Mouse (Mus musculus): ENCODE measurements around the gene Cog5.

The Cog5 gene

GRCm38 (mm10) chr12:31709665-31710064 lies 55.0 kb downstream of the Cog5 start:
- no peak for DNase-seq (ENCODE audit: low spot score in 2 of 2)

- DNase-seq (ENCODE audit: low spot score in 2 of 2): no peak
Measured at GRCm38 (mm10) chr12:31712233-31712632, 57.6 kb downstream of the Cog5 start.

DNA sequence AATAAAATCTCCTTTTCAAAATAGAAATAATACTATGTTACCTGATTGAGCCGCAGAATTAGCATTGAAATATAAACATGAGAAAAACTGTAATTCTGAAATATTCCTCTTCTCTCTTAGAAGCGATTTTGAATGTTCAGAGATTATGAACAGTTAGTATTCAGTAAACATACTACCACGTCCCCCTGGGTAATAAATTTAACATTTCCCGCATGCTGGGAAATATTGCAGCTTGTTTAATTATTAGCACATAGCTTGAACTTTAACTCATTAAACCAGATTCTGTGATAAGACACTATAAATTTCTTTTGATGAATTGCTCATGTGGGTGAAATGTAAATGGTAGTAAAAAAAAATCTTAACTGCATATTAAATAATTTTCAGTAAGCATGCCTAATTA lies 58.1 kb downstream of the Cog5 start:
- no peak for DNase-seq (ENCODE audit: low spot score in 2 of 2)

DNA sequence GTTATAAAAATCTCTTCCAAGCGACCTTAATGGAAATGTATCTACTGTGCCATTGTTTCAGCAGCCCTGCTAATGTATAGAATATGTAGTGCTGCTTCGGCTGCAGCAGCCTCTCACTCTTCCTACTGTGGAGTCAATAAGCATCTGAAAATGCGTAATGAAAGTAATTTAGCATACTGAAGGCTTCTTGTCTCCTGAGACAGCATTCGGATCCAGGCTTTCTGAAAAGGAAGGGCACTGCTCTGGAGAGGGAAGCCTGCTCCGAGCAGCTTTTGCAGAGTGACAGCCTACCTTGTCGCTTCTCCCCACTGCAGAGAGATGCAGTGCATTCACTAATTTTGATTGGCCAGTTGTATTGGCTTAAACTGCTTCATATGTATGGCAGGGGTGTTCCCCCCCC lies 58.9 kb downstream of the Cog5 start, which contains the start of gene Gpr22:
Gpr22 (minus strand) TSS at position 348 of the 400 bp plus-strand sequence.
- peak in 1 of 2 experiments; percentile 19 for DNase-seq (ENCODE audit: low spot score in 2 of 2)

DNA sequence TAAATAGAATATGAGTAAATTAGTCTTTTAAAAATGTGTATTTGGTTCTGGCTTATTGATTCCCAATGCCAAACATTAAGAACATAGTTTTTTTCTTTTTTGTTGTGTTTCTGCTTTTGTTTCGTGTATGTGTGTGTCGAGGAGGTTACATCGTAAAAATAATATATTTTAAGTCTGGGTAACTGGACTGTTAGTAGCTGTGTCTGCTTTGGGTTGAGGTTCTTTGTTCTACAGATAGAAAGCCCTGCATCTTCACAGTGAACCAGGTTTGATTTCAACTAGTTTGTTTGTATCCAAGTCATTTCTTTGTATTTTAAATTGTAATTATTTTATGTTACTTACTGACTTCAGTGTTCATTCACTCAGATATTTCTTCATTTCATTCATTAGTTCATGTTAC lies 59.4 kb downstream of the Cog5 start:
- DNase-seq (ENCODE audit: low spot score in 2 of 2): no peak

GRCm38 (mm10) chr12:31719586-31720275 lies 65.1 kb downstream of the Cog5 start:
- no peak for DNase-seq (ENCODE audit: low spot score in 2 of 2)

GRCm38 (mm10) chr12:31724576-31724975 lies 69.9 kb downstream of the Cog5 start:
- no peak for DNase-seq (ENCODE audit: low spot score in 2 of 2)

DNA sequence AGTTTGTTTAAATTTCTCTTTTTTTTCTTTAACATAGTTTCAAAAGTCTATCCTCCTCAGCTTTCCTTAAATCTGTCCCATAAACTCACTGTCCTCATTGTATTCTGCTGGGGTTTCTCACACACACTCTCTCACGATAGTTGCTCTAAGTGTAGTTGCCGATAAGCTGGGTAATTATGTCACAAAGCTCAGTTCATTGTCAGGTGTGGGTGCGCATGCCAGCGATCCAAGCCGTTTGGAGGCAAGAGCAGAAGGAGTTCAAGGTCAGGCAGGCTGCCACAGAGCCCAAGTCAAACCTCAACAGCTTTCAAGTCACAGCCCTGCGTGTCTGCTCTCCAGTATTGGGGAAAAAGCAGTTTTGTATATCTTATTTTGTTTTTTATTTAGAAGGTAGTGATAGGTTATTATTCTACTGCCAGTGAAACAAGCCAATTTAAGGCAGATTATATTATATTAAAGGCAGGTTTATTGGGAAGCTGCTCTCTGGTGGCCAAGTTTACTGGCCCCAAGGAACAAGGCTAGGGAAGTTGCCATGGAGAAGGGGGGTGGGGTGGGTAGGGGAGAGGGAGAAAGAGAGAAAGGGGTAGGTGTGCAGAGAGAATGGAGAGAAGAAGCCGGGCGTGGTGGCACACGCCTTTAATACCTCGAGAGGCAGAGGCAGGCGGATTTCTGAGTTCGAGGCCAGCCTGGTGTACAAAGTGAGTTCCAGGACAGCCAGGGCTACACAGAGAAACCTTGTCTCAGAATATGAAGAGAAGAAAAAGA lies 71.0 kb downstream of the Cog5 start:
- no peak for DNase-seq (ENCODE audit: low spot score in 2 of 2)

GRCm38 (mm10) chr12:31726707-31727106 lies 72.0 kb downstream of the Cog5 start:
- DNase-seq (ENCODE audit: low spot score in 2 of 2): no peak

DNA sequence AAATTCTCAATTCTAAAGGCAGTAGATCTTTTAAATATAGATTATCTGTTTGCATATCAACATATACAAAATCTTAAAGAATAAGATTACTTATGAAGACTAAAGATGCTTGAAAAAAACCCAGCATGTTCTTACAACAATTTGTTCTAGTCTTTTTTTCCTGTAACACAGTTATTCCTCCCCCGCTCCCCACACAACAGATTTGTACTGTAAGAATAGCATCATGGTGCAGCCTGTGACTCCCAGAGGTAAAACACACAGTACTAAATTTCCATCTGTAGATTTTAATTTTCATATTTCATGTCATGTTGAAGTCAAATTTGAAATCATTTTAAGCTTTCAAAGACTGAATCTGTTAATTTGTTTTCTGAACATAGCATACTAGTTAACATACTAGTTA lies 75.5 kb downstream of the Cog5 start:
- DNase-seq (ENCODE audit: low spot score in 2 of 2): no peak

DNA sequence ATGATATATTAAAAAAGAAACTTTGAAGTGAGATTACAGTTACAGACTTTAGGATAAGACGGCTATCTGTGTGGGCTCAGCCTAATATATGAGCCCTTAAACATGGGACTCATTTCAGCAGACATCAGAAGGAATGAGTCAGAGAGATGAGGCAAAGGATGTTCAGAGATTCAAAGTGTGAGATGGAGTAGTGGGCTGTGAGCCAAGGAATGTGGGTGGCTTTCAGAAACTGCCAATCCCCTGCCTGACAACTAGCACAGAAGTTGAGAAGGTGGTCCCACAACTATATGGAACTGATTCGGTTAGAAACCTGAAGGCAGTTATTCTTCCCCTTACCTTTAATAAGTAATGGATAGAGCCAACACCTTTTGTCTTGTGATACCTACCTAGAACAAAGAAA lies 79.9 kb downstream of the Cog5 start:
- no peak for DNase-seq (ENCODE audit: low spot score in 2 of 2)

DNA sequence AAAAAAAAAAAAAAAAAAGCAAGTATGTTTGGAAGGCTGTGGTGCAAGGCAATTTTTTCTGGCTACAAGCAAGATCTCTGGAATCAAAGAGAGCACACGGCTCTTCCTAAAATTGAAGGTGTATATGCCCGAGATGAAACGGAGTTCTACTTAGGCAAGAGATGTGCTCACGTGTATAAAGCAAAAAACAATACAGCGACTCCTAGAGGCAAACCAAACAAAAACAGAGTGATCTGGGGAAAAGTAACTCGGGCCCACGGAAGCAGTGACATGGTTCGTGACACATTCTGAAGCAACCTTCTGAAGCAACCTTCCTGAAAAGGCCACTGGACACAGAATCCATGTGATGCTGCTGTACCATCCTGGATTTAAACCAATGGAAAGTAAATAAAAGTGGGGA lies 92.6 kb downstream of the Cog5 start:
- no peak for DNase-seq (ENCODE audit: low spot score in 2 of 2)

- DNase-seq (ENCODE audit: low spot score in 2 of 2): no peak
Measured at GRCm38 (mm10) chr12:31749846-31750245, 95.2 kb downstream of the Cog5 start.

DNA sequence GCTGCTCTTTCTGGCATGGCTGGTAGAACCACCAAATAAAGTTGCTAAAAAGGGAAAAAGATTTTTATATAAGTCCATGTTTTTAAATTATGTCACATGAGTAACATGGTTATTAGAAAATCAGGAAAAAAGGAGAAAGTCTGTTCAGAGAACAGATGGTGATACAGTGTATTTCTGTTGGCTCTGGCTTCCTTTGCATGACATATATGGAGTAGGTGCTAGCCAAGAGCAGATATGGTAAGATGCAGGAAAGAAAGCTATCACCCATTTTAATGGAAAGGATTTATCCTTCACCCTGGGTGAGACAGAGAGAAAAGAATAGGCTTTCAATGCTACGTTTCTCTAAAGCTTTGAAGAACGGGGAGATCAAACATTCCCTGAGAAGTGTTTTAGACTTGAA lies 99.8 kb downstream of the Cog5 start:
- no peak for DNase-seq (ENCODE audit: low spot score in 2 of 2)

DNA sequence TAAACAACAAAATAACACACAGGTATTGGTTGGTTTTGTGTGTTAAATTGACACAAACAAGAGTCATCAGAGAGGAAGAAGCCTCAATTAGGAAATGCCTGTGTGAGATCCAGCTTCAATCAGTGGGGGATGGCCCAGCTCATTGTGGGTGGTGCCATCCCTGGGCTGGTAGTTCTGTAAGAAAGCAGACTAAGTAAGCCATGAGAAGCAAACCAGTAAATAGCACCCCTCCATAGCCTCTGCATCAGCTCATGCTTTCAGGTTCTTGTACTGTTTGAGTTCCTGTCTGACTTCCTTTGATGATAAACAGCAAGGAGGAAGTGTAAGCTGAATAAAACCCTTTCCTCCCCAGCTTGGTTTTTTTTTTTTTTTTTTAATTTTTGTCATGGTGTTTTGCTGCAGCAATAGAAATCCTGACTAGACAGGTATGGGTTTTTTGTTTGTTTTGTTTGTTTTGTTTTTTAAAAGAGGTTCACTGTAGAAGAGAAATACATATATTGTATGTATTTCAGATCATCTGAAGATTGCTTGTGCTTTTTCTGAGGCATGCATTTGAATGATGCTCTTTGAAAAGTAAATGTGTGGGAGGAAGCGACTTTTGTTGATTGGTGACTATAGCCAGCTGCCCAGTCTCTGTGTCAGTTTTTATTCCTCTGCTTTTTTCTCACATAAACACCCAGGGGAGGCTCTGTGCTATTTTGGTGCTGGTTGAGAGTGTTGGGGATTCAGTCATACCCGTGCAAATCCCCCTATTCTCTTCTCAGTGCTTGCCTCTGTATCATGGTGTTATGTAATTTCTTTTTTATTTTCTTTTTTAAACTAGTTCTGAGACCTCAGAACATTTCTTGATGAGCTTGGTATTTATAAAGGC lies 101.5 kb downstream of the Cog5 start:
- no peak for DNase-seq (ENCODE audit: low spot score in 2 of 2)

DNA sequence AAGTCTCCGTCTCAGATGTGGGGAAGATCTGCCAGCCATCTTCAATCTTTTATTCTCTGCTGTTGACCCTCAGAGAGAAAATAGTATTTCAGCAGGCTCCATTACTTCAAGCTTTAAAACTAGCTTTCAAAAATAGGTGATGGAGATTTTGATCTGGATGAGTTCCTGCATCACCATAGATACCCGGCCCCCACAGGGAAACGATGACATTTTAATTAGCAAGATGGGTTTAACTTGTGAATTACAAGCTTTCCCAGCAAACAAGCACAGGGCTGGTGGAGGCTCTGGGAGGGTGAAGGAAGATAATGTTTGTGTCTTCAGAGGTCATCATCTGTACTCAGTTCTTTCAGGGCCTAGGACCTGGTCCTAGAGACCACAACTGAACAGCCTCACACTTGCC lies 118.9 kb downstream of the Cog5 start:
- DNase-seq (ENCODE audit: low spot score in 2 of 2): no peak

GRCm38 (mm10) chr12:31784291-31784690 lies 129.6 kb downstream of the Cog5 start:
- peak in 1 of 2 experiments; percentile 1 for DNase-seq (ENCODE audit: low spot score in 2 of 2)

- DNase-seq (ENCODE audit: low spot score in 2 of 2): no peak
Measured at GRCm38 (mm10) chr12:31788530-31788929, 133.9 kb downstream of the Cog5 start.

DNA sequence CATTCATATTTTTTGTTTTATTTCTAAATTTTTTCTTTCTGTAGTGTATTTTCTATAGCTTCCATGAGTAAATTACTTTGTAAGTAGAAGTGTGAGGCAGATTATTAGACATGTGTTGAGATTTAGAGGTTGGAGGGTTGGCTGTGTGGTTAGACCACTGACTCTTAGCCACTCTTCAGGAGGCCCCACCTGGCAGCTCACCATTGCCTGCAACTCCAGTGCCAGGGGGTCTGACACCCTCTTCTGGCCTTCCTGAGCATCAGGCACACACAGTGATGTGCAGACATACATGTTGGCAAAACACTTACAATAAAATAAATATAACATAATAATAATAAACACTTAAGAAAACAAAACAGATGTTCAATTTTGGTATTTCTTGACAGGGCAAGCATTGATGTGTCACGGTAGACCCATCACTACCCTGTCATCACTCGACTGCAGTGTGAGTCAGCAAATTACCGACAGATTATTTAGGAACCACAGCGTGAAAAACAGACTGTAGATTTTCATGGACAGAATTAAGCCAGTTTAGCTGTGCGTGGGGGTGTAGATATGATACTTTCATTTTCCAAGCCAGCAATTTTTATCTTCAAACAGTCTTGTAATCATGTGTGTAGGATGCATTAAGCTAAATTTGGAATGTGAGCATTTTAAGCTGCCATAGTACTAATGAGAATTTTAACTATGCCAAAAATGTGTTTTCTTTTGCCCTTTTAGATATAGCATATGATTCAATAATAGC lies 151.9 kb downstream of the Cog5 start:
- DNase-seq (ENCODE audit: low spot score in 2 of 2): no peak

DNA sequence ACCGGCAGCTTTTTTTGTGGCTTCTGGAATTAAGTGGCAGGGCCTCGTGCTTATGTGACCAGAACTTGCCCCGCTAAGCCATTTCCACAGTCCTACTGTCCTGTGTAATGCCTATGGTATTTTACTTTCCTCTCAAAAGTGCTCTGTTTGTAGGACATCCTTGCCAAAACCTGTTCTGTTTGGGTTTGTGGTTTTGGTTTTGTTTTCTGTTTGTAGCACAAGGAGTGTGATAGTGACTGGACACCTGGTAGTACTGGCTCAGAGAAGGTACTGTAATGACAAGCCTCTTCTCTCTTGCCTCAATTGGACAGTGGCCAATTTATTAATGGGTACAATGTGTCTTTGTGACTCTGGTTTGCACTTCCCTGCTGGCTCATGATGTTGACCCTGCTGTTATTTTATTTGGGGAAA lies 163.4 kb downstream of the Cog5 start:
- no peak for DNase-seq (ENCODE audit: low spot score in 2 of 2)

GRCm38 (mm10) chr12:31819096-31819495 lies 164.4 kb downstream of the Cog5 start:
- DNase-seq (ENCODE audit: low spot score in 2 of 2): no peak

DNA sequence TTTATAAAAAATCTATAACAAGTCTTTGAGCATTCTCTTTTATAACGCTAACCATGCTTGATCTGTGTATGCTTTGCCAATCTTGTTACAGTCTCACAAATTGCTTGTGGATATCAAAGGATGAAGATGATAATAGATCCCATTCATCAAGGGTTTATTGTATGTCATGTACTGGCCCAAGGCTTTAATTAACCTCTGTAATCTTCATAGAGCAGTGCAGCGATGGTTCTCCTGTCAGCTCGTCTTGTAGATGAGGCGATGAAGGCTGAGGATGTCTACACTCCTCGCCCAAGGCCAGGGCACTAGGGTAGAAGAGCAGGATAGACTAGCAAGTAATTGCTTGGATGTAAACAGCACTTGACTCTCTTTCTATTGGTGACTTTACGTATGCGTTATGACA lies 164.9 kb downstream of the Cog5 start:
- no peak for DNase-seq (ENCODE audit: low spot score in 2 of 2)

Measured in cerebellum, postnatal 4 days (tissue).